Mouse (Mus musculus) cerebellum, adult 8-10 months (tissue): ENCODE measurements around the gene Plxna1.

Source experiments
- DNase-seq: peaks from one replicate; pipeline ENCODE4 v3.0.0; 2022

Plxna1 gene

GRCm38 (mm10) chr6:89327746-89328491 is 34.5 kb downstream of the Plxna1 start:
- DNase-seq, result no peak

DNA sequence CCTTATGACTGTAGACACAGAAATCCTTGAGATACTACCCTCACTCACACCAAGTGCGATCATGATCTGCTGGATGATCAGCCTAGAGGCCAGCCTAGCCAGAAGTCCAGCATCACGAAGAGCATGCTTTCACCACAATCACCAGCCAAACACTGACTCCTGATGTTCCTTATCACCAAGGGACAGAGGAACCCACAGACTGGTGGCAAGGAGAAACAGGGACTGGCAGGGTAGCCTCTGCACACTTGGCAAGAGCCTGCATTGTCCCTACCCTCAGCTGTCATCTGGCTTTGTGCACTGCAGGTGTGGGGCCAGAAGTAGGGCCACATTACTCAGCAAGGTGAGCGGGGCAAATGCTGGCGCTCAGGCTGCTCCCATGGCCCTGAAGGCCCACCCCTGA is 37.6 kb downstream of the Plxna1 start:
- no peak for DNase-seq

DNA sequence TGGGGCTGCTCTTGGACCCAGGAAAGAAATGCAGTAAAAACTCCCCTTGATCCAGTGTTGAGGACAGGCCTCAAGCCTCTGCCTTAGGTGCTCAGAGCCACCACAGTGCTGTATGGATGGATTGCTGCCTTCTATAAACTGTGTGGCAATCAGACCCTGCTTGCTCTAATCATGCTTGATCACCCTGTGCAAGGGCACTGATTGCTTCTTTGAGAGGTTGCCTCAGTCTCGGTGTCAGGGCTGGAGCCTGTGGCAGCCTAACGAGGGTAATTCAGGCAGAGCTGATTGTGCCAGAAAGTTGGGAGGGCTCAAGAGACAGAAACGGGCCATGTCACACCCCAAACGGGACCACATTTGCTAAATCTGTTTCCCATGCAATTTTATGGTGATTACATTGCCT is 47.2 kb downstream of the Plxna1 start:
- no peak for DNase-seq

DNA sequence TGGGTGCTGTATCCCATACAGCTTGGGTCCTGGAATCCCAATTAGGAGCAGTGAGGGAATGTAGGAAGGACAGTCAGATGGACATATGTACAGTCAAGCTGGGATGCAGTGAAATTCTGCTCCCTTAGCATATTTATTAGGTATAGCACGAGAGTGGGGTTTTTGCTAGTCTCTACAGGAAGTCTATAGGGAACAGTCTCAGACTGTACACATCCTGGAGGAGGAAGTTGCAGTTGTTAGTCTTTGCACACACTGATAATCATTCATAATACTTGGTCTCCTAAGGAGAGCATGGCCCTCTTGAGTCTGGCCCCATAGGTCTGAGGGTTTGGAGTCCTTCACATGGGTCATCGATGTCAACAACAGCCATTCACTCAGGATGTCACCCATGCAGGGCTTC is 50.9 kb downstream of the Plxna1 start:
- no peak for DNase-seq

GRCm38 (mm10) chr6:89310236-89310635 is 52.2 kb downstream of the Plxna1 start:
- DNase-seq, result no peak

DNA sequence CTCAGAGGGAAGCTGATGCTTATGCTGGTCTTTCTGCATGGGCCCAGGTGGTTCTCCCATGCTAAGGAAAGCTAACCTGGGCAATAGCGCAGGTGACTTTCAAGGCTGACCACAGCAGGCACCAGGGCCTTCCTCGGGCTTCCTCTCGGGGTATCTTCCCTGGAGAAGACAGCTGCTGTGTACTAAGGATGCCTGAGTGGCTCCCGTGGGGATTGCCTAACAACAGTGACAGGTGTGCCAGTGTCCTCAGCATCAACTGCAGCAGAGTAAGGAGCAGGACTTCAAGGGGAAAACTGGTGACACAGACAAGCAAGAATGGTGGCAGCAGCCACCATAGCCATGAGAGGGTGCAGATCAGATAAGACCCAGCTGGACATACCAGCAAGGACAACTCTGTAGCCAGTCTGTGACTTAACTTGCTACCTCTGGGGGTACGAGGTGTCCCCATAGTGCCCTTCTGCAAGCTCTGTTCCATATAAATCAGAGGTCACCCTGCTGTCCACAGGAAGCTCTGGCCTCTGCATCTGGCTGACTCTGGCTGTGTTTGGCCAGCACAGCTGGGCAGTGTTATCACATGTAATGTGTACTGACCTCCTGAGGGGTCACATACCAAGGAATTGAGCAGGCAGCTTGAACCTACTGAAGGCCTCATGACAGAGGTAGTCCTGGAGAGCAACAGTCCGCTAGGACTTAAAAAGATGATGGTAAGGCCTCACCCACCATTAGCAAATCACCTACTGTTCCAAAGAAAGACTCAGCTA is 54.0 kb downstream of the Plxna1 start:
- DNase-seq, result no peak

GRCm38 (mm10) chr6:89304375-89305058 is 57.9 kb downstream of the Plxna1 start:
- no peak for DNase-seq

DNA sequence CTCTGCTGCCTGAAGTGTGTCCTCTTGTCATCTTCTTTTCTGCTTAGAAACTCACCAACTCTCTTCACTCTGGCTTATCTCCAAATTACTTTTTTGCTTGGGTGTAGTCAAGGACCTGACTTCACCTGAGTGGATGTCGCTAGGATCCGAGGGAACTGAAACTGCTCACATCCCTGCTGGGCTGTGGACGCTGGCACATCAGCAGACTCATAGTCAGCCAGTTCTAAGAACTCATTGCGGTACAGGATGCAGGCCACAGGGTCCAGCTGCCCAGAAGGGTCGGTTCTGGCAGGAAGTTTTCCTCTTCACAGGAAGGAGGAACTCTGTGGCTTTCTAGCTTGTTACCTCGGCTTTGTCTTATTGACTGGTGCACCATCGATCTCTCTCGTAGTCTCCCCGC is 62.6 kb downstream of the Plxna1 start:
- DNase-seq, result no peak

- DNase-seq, result no peak
Measured at GRCm38 (mm10) chr6:89296909-89297695, 65.3 kb downstream of the Plxna1 start.

GRCm38 (mm10) chr6:89296001-89296709 is 66.3 kb downstream of the Plxna1 start:
- DNase-seq, result no peak

DNA sequence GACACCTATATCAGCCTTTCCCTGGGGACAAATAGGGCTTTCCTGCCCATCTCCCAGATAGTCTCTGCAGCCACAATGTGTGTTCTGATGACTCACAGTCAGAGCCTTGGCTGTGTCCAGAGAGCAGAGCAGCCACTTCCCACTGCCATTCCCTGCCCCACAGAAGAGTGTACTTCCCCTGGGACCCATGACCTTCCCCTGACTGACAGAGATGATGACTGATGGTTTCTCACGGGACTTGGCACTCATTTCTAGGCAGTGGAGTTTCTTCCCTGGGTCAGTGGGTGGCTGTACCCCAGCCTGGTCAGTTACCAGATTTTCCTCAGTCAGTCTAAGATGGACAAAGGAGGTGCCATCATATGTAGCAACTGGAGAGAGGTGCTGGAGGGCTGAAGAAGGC is 67.8 kb downstream of the Plxna1 start:
- DNase-seq, result no peak

GRCm38 (mm10) chr6:89291494-89291893 is 70.9 kb downstream of the Plxna1 start:
- DNase-seq, result no peak

DNA sequence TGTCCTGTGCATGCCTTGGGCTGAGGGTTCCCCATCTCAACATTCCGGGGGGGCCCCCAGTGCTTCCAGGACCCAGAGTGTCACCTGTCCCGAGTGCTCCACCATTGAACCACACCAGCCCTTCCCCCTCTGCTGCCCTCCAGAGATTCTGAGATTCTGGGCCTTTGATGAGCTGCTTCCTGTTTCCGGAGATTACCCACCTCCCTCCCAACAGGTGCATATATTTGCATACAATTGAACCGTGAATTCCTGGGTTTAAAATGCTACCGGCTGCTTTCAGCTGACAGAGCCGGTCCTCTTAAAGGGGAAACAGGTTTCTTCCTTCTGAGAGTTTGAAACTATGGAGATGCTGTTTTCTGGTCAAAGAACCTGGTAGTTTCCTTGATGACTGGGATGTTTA is 74.3 kb downstream of the Plxna1 start:
- no peak for DNase-seq

DNA sequence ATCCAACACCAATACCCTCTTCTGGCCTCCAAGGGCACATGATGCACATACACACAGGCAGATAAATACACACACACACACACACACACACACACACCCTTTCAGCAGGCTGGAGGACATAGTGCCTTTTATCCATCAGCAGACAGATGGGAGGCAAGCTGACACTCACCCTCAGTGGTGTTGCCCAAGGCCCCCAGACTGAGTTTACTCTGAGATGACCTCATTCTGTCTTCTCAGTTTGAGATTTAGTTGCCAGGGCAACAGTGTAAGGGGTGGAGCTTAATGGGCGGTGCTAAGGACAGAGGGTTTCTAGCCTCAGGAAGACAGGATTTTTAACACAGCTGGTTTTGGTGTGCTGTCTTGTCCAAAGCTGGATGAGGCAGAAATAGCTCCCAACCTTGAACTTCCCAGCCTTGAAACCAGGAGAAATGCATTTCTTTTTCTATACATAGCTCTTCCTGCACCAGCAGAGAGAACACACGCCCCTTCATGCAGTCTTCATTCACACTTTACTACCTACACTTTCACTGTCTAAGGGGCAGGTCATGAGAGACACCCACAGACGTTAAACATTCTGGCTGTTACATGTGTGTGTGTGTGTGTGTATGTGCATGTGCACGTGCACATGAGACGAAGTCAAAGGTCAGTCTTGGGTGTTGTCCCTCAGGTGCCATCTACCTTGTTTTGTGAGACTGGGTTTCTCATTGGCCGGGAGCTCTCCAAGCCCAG is 75.6 kb downstream of the Plxna1 start:
- DNase-seq, result no peak

GRCm38 (mm10) chr6:89286286-89286655 is 76.1 kb downstream of the Plxna1 start:
- DNase-seq, result no peak

DNA sequence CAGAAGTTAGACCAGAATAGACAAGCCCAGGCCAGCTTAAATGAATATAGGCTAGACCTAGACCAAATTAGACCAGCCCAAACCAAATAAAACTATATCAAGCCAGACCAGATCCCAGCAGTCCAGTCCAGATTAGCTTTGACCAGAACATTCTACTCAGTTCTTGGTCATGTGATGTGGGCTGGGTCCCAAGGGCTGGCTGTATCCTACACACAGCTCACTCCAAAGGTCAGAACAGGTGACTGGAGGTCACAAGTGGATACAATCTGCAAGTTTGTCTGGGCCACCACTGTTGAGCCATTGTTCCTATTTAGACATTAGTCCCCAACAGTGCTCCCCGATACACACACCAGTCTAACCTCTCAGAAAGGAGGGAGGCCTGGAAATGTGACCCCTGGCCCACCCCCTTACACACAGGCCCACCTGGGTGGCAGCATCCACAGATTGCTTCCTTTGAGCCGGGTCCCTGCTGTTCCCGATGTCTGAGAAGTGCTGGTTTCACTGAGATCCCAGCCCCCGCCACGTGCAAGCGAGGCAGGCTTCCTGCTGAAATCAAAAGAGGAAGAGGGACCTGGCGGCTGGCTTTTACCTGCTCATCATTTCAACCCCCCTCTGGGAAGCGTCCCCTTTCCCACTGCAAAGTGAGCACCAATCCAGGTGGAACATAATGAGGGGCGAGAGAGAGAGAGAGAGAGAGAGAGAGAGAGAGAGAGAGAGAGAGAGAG is 76.7 kb downstream of the Plxna1 start:
- DNase-seq, result no peak

DNA sequence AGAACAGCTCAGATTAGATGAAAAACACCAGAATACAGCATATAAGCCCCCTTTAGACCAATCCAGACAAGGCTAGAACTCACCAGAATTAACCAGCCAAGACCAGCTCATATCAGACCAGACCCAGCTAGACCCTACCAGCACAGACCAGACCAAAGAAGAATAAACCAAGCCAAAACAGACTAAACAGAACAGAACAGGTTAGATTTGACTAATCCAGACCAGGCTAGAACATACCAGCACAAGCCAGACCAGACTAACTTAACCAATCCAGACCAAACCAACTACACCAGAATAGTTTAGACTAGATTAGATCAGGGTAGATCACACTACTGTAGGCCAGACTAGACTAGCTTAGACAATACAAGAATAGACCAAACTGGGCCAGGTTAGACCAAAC is 77.3 kb downstream of the Plxna1 start:
- no peak for DNase-seq

DNA sequence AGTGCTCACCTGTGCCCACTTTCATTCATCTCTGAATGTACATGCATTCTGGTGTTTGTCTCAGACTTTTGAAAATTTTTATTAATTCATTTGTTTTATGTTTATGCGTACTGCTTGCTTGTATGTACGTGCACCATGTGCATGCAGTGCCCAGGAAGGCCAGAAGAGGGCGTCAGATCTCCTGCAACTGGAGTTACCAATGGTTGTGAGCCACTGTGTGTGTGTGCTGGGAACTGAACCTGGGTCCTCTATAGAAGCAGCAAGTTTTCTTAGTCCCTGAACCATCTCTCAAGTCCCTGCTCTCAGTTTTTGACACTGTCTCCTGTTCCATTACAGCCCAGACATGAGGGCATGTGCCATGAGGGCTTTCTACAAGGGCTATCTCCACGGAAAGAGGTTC is 79.3 kb downstream of the Plxna1 start:
- DNase-seq, result no peak

DNA sequence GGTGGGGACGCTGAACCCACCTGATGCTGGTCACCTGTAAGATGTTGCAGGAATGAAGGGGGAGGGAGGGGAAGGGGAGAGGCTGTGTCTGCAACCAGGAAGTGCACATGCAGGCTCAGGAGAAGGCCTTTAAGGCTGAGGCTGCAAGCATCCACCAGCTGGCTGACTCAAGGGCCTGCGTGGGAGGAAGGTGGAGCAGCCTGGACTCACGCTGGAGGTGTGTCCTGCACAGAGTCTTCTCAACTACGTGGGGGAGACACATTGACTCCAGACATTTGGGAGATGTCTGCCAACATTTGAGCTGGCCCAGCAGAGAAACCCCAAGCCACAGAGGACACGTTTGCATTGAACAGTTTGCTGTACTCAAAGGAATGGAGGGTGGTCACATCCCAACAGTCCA is 79.8 kb downstream of the Plxna1 start:
- no peak for DNase-seq

GRCm38 (mm10) chr6:89281492-89282332 is 80.7 kb downstream of the Plxna1 start:
- DNase-seq, result no peak
